Mouse (Mus musculus): ENCODE results near the gene 1700010B08Rik.

Gene 1700010B08Rik

GRCm38 (mm10) chr2:173722251-173722857 lies 3.1 kb downstream of the 1700010B08Rik start:
- DNase-seq (ENCODE audit: extremely low read depth, low read depth), result no peak

GRCm38 (mm10) chr2:173724382-173724781 lies 5.2 kb downstream of the 1700010B08Rik start:
- no peak for DNase-seq (ENCODE audit: extremely low read depth, low read depth)

GRCm38 (mm10) chr2:173724940-173725807 lies 6.0 kb downstream of the 1700010B08Rik start:
- DNase-seq (ENCODE audit: extremely low read depth, low read depth), result no peak

DNA sequence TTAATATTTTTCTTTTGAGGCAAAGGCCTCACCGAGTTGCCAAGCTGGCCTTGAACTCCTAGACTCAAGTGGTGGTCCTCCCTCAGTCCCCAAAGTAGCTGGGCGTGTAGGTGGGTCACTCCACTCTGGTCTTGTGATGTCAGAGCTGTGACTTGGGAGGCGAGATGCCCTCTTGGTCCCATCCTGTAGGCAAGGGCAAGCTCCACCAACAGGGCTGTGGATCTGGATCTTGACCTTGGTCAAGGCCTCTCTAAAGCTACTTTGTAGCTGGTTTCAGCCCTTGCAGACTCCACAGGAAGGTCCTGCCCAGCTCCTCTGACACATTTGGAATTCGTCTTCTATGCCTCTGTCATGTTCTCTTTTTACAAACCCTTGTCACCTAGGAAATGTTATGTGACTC lies 6.6 kb downstream of the 1700010B08Rik start:
- no peak for DNase-seq (ENCODE audit: extremely low read depth, low read depth)

- no peak for DNase-seq (ENCODE audit: extremely low read depth, low read depth)
Observed at GRCm38 (mm10) chr2:173730444-173730966, 11.3 kb downstream of the 1700010B08Rik start.

GRCm38 (mm10) chr2:173734426-173734825 lies 15.2 kb downstream of the 1700010B08Rik start:
- no peak for DNase-seq (ENCODE audit: extremely low read depth, low read depth)

DNA sequence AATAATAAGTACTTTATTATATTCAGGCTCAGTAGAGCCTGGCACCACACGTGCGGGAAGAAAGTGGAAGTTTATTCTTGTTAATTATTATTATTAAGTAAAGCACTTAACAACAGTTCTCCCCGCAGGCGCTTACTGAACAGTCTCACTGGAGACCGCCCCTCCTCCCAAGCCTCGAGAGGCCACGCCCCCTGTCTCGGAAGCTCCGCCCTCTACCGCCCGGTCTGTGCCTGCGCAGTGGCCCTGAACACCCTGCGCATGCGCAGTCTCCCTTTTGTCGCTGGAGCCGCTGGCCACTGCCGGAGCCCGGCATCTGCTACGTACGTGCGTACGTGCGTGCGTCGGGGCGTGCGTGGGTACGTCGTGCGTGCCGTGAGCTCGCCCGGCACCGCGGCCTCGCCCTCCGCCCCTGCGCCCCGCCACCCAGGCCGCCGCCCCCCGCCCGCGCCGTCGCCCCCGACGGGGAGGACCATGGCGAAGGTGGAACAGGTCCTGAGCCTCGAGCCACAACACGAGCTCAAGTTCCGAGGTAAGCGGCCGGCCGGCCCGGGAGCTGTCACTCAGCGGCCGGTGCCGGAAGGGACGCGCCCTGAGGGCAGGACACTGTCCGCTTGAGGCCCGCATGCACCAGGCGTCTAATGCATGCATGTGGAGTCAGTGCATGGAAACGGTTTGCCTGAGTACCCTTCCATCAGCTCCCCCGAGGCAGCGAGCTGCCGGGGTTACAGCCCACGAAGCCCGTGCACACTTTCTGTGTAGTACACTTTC lies 18.2 kb downstream of the 1700010B08Rik start, which contains the start of gene Vapb:
Gene Vapb (plus strand): TSS at position 290 of the 768 bp plus-strand sequence.
- DNase-seq (ENCODE audit: extremely low read depth, low read depth), result peak; percentile 86

GRCm38 (mm10) chr2:173738232-173738631 lies 19.0 kb downstream of the 1700010B08Rik start:
- peak; percentile 23 for DNase-seq (ENCODE audit: extremely low read depth, low read depth)

DNA sequence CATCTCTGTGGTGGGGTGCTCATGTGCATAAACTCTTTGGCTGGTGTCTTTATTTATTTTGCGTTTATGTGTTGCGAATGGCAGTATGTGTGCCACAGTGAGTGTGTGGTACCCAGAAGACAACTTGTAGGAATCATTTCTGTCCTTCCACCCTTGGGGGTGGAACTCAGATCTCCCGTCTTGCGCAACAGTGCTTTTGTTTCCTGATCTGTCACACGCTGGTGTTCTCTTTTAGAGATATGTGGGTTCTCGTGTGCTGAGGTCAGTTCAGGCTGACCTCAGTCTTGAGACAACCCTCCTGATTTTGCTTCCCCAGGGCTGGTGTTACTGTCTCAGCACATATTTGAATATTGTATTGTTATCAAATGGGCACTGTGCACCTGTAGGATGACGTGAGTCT lies 19.9 kb downstream of the 1700010B08Rik start:
- no peak for DNase-seq (ENCODE audit: extremely low read depth, low read depth)

GRCm38 (mm10) chr2:173742090-173742489 lies 22.9 kb downstream of the 1700010B08Rik start:
- DNase-seq (ENCODE audit: extremely low read depth, low read depth), result no peak

- DNase-seq (ENCODE audit: extremely low read depth, low read depth), result no peak
Observed at GRCm38 (mm10) chr2:173742744-173743143, 23.5 kb downstream of the 1700010B08Rik start.

DNA sequence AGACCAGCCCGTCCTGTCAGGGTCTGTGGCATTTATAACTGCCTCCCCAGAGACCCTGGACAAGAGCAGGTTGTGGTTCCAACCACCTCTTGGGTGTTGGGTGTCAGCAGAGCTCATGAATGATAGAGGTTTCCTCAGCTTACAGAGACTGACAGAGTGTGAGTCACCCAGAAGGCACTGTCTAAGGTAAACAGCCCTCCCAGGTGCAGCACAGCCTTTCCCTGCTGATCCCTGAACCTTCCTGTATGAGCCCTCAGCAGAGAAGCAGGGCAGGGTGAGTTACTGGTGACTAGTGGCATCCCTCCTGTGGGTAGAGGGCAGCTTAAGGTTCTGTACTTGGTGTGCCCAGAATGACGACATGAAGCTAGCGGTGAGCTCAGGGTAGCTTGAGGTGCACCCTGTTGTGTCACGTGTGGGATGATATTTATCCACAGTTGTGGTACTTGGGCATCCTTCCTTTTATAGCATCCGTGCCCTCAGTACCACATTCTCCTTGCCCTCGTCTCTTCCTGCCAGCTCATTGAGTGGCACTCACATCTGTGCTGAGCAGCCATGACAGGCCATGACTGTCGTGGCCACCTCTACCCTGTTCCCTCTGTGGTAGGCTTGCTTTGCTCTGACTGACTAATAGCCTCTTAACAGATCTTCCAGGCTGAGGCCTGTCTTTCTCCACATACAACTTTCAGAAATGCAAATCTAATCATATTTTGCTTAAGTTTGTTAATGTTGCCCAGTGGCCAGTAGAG lies 25.0 kb downstream of the 1700010B08Rik start:
- DNase-seq (ENCODE audit: extremely low read depth, low read depth), result no peak

- DNase-seq (ENCODE audit: extremely low read depth, low read depth), result no peak
Observed at GRCm38 (mm10) chr2:173748961-173749659, 29.9 kb downstream of the 1700010B08Rik start.

DNA sequence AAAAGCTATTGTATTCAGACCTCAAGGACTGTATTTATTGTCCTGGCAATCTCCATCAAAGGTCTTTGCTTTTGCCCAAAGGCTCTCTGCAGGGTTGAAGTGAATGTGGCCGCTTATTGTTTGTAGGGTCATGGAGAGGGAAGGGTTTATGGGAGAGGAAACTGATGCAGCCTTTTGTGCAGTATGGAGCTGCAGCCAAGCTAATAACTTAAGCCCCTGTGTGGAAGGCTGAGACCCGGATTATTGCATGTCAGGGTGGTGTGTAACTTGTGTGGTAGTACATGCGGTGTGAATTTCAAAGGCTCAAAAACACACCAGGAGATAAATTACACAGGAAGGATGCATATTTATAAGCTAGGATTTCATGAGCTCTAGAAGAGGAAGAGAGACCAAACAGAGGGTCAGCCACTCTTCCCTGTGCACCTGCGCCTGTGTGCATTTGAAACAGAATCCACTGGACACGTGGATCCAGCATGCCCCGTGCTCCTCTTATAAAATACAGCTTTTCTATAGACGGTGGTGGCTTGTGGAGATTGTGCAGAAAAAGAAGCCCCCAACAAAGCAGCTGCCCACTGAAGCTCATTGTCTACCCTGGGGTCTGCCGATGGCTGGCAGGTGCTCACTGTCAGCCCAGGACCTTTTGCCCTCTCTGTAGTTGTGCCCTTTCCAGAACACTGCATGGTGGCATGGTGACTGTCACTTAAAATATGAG lies 36.4 kb downstream of the 1700010B08Rik start:
- DNase-seq (ENCODE audit: extremely low read depth, low read depth), result no peak

- no peak for DNase-seq (ENCODE audit: extremely low read depth, low read depth)
Observed at GRCm38 (mm10) chr2:173757624-173758155, 38.5 kb downstream of the 1700010B08Rik start.

DNA sequence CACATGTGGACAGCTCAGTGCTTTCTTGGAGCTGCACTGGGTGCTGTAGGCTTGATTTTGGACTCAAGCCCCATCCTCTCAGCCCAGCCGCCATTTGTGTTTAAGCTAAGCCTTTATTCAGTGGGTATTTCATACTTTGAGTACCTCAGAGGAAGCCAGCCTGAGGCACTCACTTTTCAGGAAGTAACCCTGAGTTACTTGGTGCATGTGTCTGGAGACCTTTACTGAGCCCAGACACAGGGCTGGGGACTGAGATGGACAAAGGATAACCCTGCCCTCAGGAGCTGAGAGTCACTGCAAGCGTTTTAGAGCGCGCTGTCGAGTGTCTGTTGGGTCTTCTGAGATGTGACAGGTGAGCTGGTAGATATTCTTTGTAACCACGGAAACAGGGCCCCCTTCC lies 41.4 kb downstream of the 1700010B08Rik start:
- no peak for DNase-seq (ENCODE audit: extremely low read depth, low read depth)

DNA sequence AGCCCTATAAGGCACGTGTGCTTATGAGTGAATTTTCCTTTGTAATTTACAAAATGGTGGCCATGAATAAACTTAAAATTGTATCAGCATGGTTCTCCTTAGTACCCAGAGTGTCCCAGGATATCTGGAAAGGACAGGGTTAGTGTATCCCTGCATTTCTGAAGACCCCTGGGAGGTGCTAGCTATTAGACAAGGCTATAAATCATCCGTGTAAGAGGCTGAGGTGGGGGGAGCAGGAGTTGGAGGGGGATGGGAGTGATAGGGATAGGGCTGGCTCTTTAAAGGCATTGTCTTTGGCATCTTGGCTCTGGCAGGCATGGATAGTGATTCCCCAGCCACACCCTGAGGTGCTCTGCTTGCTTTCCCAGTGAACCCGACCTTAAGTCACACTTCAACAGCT lies 45.4 kb downstream of the 1700010B08Rik start:
- no peak for DNase-seq (ENCODE audit: extremely low read depth, low read depth)

- DNase-seq (ENCODE audit: extremely low read depth, low read depth), result no peak
Observed at GRCm38 (mm10) chr2:173767959-173768595, 48.9 kb downstream of the 1700010B08Rik start.

DNA sequence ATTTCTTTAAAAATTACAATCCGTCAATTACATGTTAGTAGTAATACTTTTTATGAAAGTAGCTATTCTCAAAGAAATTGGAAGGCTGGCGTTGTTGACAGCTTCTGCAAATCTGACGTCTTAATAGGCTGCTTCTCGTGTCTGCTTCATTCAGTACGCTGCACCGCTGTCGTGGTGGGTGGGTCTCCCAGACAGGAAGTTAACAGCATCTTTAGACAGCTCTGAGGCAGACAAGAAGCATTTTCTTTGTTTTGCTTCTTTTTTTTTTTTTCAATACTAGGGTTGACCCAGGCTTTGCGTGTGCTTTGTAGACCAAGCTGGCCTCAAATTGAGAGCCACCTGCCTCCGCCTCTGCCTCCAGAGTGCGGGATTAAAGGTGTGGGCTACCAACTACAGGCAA lies 50.0 kb downstream of the 1700010B08Rik start:
- DNase-seq (ENCODE audit: extremely low read depth, low read depth), result no peak

Data from MEL-GATA-1-ER (cell line).